Mouse (Mus musculus) limb, embryonic 10.5 days (tissue): ENCODE data around the gene Sp4. TPM values are rescaled to one million over a fixed set of nuclear protein-coding genes. Genes with fewer than 3 reads are reported as not detected.

ENCODE experiments used
- DNase-seq: peaks from one replicate; pipeline ENCODE4 v3.0.0-alpha.2; 2017; ENCODE audit warnings: low spot score
- H3K27ac ChIP-seq: fragments of 300-500 bp; sonication (generic); 2 replicates; pipeline ENCODE4 v1.5.1; 2016; ENCODE audit warnings: mild to moderate bottlenecking
- H3K27me3 ChIP-seq: fragments of 300-500 bp; sonication (generic); 2 replicates; pipeline ENCODE4 v1.6.1; 2016; ENCODE audit warnings: low read depth, mild to moderate bottlenecking; ENCODE audit not compliant: poor library complexity, severe bottlenecking
- H3K36me3 ChIP-seq: fragments of 300-500 bp; sonication (generic); 2 replicates; pipeline ENCODE4 v1.6.1; 2016; ENCODE audit warnings: mild to moderate bottlenecking, moderate library complexity
- H3K4me1 ChIP-seq: fragments of 300-500 bp; sonication (generic); 2 replicates; pipeline ENCODE4 v1.6.1; 2016
- H3K4me3 ChIP-seq: fragments of 300-500 bp; sonication (generic); 2 replicates; pipeline ENCODE4 v1.5.1; 2016; ENCODE audit warnings: mild to moderate bottlenecking, moderate library complexity
- H3K9me3 ChIP-seq: fragments of 300-500 bp; sonication (generic); replicated peaks from 2 replicates; pipeline ENCODE4 v1.6.1; 2016; ENCODE audit warnings: mild to moderate bottlenecking
- WGBS: fragments of 180-500 bp; shearing (Covaris S2); methylation state at CpG from one replicate; pipeline ENCODE4 v1.1.7; 2016; 5-methylcytosine and 5-hydroxymethylcytosine counted together
- polyA plus RNA-seq: library from polyadenylated mRNA; unstranded; fragments of >200 nt; fragmentation: Nextera tagmentation; extraction: Ambion mirVana; gene quantifications from 2 replicates; pipeline ENCODE4 v1.2.1, GENCODE M21; 2016

Sp4 gene
- polyA plus RNA-seq, 1 experiment from 2014 or later = 16.2 TPM

- peak; percentile 34 for DNase-seq
- Histone ChIP-seq H3K9me3 (no peaks in the 10 kb centered on the region), H3K27ac (0 out of 2 replicates have a peak overlapping the region, but pooled peaks have one; percentile 1), H3K36me3 (peaks cover 7% of the 10 kb centered on the region; the same call in 1 of the 2 replicates), H3K27me3 (no peaks in the 10 kb centered on the region), H3K4me1 (peaks cover 15% of the 10 kb centered on the region), H3K4me3 (no peak overlapping the region)
- 29% methylated on average over 1 of the region's 1 CpGs for WGBS
These were observed 45.9 kb downstream of the Sp4 start for GRCm38 (mm10) chr12:118255292-118255782.

GRCm38 (mm10) chr12:118221182-118221581 lies 80.1 kb downstream of the Sp4 start:
- Histone ChIP-seq H3K36me3 (no peaks in the 10 kb centered on the region), H3K4me3 (no peak overlapping the region), H3K9me3 (no peaks in the 10 kb centered on the region), H3K4me1 (no peaks in the 10 kb centered on the region), H3K27ac (no peak overlapping the region), H3K27me3 (no peaks in the 10 kb centered on the region)
- DNase-seq = no peak
- 70% methylated on average over 3 of the region's 3 CpGs for WGBS

DNA sequence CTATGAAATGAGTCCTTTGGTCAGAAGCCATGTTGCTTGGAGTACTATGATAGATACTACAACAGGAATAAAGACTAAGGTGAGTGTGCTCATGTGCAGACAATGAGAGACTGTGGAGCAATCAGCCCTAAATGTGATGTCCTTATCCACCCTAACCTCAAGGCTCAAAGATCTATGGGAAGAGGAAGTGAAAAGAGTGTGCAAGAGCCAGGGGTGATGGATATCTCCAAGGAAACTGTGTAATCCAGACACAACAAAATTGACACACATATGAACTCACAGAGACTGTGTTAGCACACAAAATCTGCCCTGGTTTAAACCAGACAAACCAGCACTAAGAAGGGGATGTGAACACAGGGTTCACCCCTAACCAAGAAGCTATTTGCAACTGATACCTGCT lies 81.2 kb downstream of the Sp4 start:
- no peaks in the 10 kb centered on the region for H3K4me1 ChIP-seq

DNA sequence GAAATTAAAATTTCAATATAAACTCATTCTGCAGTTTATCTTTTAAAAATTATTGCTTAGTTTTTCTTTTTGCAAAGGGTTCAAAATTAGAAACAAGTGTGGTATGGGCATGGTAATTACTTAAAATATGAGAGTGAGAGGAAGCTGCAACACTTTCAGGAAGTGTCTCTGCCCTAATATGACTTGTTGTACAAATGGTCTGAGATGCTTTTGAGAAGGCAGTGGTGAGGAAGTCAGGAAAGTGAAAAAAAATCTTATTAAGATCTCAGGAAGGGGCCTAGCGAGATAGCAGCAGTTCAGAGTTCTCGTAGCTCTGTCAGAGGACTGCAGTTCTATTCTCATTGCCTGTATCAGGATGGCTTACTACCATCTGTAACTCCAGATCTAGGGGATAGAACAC lies 89.1 kb downstream of the Sp4 start:
- no peaks in the 10 kb centered on the region for H3K9me3 ChIP-seq
- WGBS = 93% methylated on average over 2 of the region's 2 CpGs
- H3K4me1 ChIP-seq = no peaks in the 10 kb centered on the region
- H3K36me3 ChIP-seq = no peaks in the 10 kb centered on the region
- H3K27ac ChIP-seq = no peak overlapping the region
- DNase-seq = no peak
- no peaks in the 10 kb centered on the region for H3K27me3 ChIP-seq
- H3K4me3 ChIP-seq = no peak overlapping the region

More for the DNA sequence above, 81.2 kb downstream of the Sp4 start:
- Histone ChIP-seq H3K27me3 (no peaks in the 10 kb centered on the region), H3K9me3 (no peaks in the 10 kb centered on the region), H3K27ac (no peak overlapping the region), H3K4me3 (no peak overlapping the region), H3K36me3 (no peaks in the 10 kb centered on the region)
- DNase-seq = no peak

- peak within 1 kb of the TSS; percentile 61 for H3K4me3 ChIP-seq
- H3K4me1 ChIP-seq = peaks cover 9% of the 10 kb centered on the region
- H3K27me3 ChIP-seq = peaks cover 51% of the 10 kb centered on the region
- H3K27ac ChIP-seq = no peak within 1 kb of the TSS
- H3K36me3 ChIP-seq = no peaks in the 10 kb centered on the region
- peak; percentile 86 for DNase-seq
- under 1% methylated on average over 47 of the region's 47 CpGs for WGBS
- no peaks in the 10 kb centered on the region for H3K9me3 ChIP-seq
These were observed 102.7 kb downstream of the Sp4 start, which contains the start of gene Dnah11 for GRCm38 (mm10) chr12:118198386-118199093. TSS of gene Dnah11 (minus strand) at chr12:118199043.

DNA sequence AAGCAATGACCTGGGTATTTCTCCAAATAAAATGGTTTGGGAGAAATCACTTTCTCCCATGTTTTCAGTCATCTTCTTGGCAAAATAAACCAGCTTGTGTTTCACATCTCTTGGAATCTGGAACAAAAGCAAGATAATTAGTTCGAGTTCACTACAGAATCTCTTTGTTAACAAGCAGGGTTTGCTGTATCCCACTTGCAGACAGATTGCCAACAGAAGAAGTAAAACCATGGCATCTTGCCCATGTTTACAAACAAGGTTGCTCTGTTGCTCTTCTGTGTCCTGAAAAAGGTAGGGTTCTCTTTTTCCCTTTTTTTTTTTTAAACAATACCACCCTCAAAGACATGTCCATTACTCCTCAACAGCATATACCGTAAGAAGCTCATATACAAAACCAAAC lies 104.7 kb downstream of the Sp4 start:
- no peaks in the 10 kb centered on the region for H3K9me3 ChIP-seq
- H3K27ac ChIP-seq = no peak overlapping the region
- H3K36me3 ChIP-seq = no peaks in the 10 kb centered on the region
- H3K4me3 ChIP-seq = no peak overlapping the region
- H3K4me1 ChIP-seq = peaks cover 9% of the 10 kb centered on the region
- peaks cover 51% of the 10 kb centered on the region for H3K27me3 ChIP-seq
- DNase-seq = no peak
- 84% methylated on average over 2 of the region's 2 CpGs for WGBS

DNA sequence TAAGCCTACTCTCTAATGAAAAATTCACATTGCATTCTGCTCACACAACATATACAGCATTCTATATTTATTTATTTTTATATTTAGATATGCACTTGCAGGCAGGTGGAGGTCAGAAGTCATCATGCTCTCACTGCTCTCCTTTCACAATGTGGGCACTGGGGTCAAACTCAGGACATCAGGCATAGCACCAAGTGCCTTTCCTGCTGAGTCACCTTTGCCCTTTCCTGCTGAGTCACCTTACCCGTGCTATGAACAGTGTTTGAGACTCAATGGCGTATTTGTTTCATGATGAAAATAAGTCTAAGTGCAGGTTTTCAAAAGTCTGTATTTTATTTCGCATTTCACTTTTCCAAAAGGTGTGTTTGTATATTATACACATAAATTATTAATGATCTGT lies 111.7 kb downstream of the Sp4 start:
- H3K27ac ChIP-seq = no peak overlapping the region
- H3K4me3 ChIP-seq = no peak overlapping the region
- H3K27me3 ChIP-seq = no peaks in the 10 kb centered on the region
- no peak for DNase-seq
- H3K9me3 ChIP-seq = no peaks in the 10 kb centered on the region
- H3K36me3 ChIP-seq = no peaks in the 10 kb centered on the region
- H3K4me1 ChIP-seq = peaks cover 21% of the 10 kb centered on the region
- 78% methylated on average over 3 of the region's 3 CpGs for WGBS

GRCm38 (mm10) chr12:118187663-118188062 lies 113.6 kb downstream of the Sp4 start:
- no peaks in the 10 kb centered on the region for H3K36me3 ChIP-seq

DNA sequence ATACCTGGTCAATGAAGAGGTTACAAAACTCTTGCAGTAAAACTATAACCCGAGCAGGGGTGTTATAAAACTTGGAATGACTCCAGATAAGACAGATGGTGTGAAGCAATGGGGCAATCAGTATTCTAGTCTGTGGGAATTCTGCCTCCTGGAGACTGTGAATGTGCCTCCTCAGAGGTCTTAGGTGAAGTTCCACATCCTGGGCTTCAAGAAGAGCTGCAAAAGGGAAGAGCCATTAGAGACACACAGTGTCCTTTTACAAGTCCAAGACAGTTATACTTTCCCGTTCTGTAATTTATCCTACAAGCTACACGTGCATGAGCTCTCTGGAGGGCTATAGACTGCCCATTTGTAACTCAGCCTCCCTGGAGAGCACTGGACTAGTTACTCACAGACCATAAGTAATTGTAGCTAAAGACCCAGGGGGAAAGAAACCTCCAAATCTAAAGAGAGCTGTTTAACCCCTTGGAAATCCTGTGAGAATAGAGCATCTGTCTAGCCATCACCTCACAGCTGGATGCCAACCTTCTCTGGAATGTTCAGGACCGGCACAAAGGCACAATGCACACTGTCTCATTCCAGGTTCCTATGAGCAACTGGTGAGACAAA lies 114.3 kb downstream of the Sp4 start:
- no peaks in the 10 kb centered on the region for H3K27me3 ChIP-seq
- no peak overlapping the region for H3K27ac ChIP-seq

More at GRCm38 (mm10) chr12:118187663-118188062, 113.6 kb downstream of the Sp4 start:
- Histone ChIP-seq H3K4me3 (no peak overlapping the region), H3K9me3 (no peaks in the 10 kb centered on the region), H3K27me3 (no peaks in the 10 kb centered on the region), H3K4me1 (peaks cover 21% of the 10 kb centered on the region), H3K27ac (no peak overlapping the region)
- 69% methylated on average over 2 of the region's 2 CpGs for WGBS
- DNase-seq = no peak

DNA sequence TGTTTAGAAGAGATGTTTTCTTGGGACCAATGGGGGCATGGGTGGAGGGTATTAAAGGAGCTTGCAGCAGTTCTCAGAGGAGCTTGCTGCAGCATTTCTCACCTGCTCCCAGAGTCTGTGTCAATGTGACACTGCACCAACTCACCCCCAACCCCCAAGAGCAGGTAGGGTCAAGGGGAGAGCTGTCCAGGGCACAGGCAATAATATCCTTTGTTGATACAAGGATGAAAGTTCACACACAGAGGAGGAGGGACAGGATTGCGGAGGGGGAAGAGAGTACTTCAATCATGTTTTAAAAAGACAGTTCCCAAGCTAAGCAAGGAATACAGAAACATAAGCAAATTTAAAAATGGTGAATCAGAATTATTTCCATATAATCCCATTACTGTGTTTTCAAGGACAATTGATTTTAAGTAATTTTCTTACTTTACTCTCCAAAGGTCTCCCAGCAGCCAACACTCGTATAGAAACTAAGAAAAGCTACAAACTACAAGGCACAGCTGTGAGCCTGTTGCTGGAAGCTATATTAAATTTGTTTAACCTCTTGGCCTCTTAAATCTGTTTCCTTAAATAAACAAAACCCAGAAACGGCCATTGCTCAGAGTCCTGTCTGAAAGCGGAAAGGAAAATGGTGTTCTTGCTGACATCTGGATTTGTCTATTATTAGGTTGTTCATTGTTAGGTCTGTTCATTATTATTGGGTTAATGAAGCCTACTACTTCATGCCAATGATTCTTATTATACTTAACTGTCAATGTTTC lies 114.9 kb downstream of the Sp4 start:
- no peak overlapping the region for H3K4me3 ChIP-seq
- H3K9me3 ChIP-seq = no peaks in the 10 kb centered on the region
- no peak for DNase-seq
- H3K36me3 ChIP-seq = no peaks in the 10 kb centered on the region
- H3K4me1 ChIP-seq = peaks cover 21% of the 10 kb centered on the region
- peak overlapping the region; percentile 30; the same call in 1 of the 2 replicates for H3K27ac ChIP-seq
- H3K27me3 ChIP-seq = no peaks in the 10 kb centered on the region
- 30% methylated on average over 4 of the region's 4 CpGs for WGBS

More for the DNA sequence above, 114.3 kb downstream of the Sp4 start:
- no peak for DNase-seq
- Histone ChIP-seq H3K9me3 (no peaks in the 10 kb centered on the region), H3K36me3 (no peaks in the 10 kb centered on the region), H3K4me1 (peaks cover 21% of the 10 kb centered on the region), H3K4me3 (no peak overlapping the region)
- 38% methylated on average over 4 of the region's 4 CpGs for WGBS
